Mouse (Mus musculus) embryonic facial prominence, embryonic 15.5 days (tissue): ENCODE data around the gene Nhp2. TPM values are rescaled to one million over a fixed set of nuclear protein-coding genes. Genes with fewer than 3 reads are reported as not detected.
A peak's percentile ranks its signal among the peaks of the same experiment; 100 is the strongest.

Experiments
- ATAC-seq: fragments of 200-750 bp; cut with Nextera tagmentation; 2 replicates; pipeline ENCODE4 v1.8.0; 2017; ENCODE audit warnings: low read depth, moderate TSS enrichment; ENCODE audit not compliant: insufficient number of reproducible peaks, low FRiP score, low TSS enrichment
- H3K27ac ChIP-seq: fragments of 300-500 bp; sonication (generic); replicated peaks from 2 replicates; pipeline ENCODE4 v1.5.1; 2015; ENCODE audit warnings: mild to moderate bottlenecking, inconsistent platforms
- H3K27me3 ChIP-seq: fragments of 300-500 bp; sonication (generic); 2 replicates; pipeline ENCODE4 v1.6.1; 2015; ENCODE audit warnings: inconsistent platforms
- H3K36me3 ChIP-seq: fragments of 300-500 bp; sonication (generic); 2 replicates; pipeline ENCODE4 v1.6.1; 2015; ENCODE audit warnings: mild to moderate bottlenecking, inconsistent platforms
- H3K4me1 ChIP-seq: fragments of 300-500 bp; sonication (generic); 2 replicates; pipeline ENCODE4 v1.6.1; 2015; ENCODE audit warnings: inconsistent platforms
- H3K4me2 ChIP-seq: fragments of 300-500 bp; sonication (generic); replicated peaks from 2 replicates; pipeline ENCODE4 v1.6.1; 2015; ENCODE audit warnings: mild to moderate bottlenecking, inconsistent platforms
- H3K4me3 ChIP-seq: fragments of 300-500 bp; sonication (generic); replicated peaks from 2 replicates; pipeline ENCODE4 v1.5.1; 2015; ENCODE audit warnings: mild to moderate bottlenecking, inconsistent platforms
- H3K9ac ChIP-seq: fragments of 300-500 bp; sonication (generic); 2 replicates; pipeline ENCODE4 v1.6.1; 2015; ENCODE audit warnings: inconsistent platforms
- H3K9me3 ChIP-seq: fragments of 300-500 bp; sonication (generic); replicated peaks from 2 replicates; pipeline ENCODE4 v1.6.1; 2016; ENCODE audit warnings: inconsistent platforms
- WGBS: fragments of 180-500 bp; shearing (Covaris S2); methylation state at CpG from one replicate; pipeline ENCODE4 v1.1.7; 2015; 5-methylcytosine and 5-hydroxymethylcytosine counted together
- polyA plus RNA-seq: library from polyadenylated mRNA; unstranded; fragments of >200 nt; fragmentation: Nextera tagmentation; extraction: Ambion mirVana; gene quantifications from 2 replicates; pipeline ENCODE4 v1.2.1, GENCODE M21; 2015

Gene Nhp2
- polyA plus RNA-seq, 1 experiment from 2014 or later: 147 TPM

DNA sequence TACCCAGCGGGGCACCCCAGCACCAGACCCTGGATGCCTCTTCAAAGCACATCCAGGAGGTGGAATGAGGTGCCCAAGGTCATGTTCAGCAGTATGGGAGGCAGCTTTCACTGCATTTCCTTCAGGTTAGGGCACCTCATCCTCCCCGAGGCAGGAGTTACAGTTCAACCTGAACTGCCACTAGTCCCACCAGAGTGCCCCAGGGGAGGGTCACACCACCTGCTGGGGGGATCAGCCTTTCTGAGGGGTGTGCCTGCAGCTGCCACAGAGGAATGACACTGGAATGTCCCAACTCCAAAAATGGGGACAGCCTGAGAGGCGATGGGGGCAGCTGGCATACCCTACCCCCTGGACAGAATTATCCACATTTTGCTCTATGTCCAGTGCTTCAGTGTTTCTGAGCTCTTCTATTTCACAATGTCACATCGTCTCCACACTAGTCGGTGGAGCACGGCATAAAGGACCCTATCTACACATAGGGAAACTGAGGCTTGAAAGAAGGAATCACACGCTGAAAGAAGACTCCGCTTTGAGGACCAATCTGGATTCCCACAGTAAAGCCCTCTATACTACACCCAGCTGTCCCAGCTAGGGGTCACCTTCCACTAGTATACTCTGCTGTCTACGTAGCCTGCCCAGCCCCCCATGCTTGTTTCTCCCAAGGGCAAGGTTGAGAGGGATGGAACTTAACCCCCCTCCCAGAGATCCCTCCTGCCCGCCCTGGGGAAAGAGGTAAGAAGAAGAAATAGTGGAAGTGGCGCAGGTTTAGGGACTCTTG is 29.8 kb downstream of the Nhp2 start:
- no peaks in the 10 kb centered on the region for H3K9me3 ChIP-seq
- peak overlapping the region; percentile 97 for H3K4me2 ChIP-seq
- 0 out of 2 replicates have a peak, but pooled peaks cover 13% of the 10 kb centered on the region for H3K36me3 ChIP-seq
- peak overlapping the region; percentile 83 for H3K27ac ChIP-seq
- peaks cover 50% of the 10 kb centered on the region for H3K4me1 ChIP-seq
- H3K9ac ChIP-seq: peak overlapping the region; percentile 62
- ATAC-seq: peak; percentile 37; the same call in 1 of the 2 replicates
- no peaks in the 10 kb centered on the region for H3K27me3 ChIP-seq
- 35% methylated on average over 11 of the region's 11 CpGs for WGBS
- H3K4me3 ChIP-seq: peak overlapping the region; percentile 70

DNA sequence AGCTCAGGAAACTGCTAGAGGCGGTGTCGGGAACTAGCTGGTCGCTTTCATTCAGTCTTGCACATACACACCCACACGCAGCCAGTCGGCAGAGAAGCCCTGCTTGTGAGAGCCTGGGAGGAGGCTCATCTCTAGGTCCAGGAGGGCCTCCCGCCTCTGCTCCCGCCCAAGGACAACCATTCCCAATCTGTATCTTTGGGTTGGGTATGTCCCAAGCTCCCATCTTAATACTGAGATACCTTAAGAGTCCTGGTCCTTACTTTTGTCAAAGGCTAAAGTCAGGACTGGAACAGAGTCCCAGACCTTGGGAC is 30.3 kb downstream of the Nhp2 start:
- WGBS: 4% methylated on average over 7 of the region's 7 CpGs
- H3K4me2 ChIP-seq: peak overlapping the region; percentile 97
- H3K9me3 ChIP-seq: no peaks in the 10 kb centered on the region
- peaks cover 50% of the 10 kb centered on the region for H3K4me1 ChIP-seq
- peak overlapping the region; percentile 83 for H3K27ac ChIP-seq
- ATAC-seq: no peak
- H3K27me3 ChIP-seq: no peaks in the 10 kb centered on the region
- H3K4me3 ChIP-seq: peak overlapping the region; percentile 70
- H3K36me3 ChIP-seq: 0 out of 2 replicates have a peak, but pooled peaks cover 8% of the 10 kb centered on the region
- H3K9ac ChIP-seq: peak overlapping the region; percentile 62

- Histone ChIP-seq H3K36me3 (0 out of 2 replicates have a peak, but pooled peaks cover 4% of the 10 kb centered on the region), H3K4me3 (peak overlapping the region; percentile 70), H3K4me1 (peaks cover 47% of the 10 kb centered on the region), H3K27me3 (no peaks in the 10 kb centered on the region), H3K4me2 (peak overlapping the region; percentile 97), H3K9ac (peak overlapping the region; percentile 62), H3K9me3 (no peaks in the 10 kb centered on the region), H3K27ac (peak overlapping the region; percentile 83)
- no peak for ATAC-seq
- under 1% methylated on average over 30 of the region's 30 CpGs for WGBS
These were observed 30.7 kb downstream of the Nhp2 start for GRCm38 (mm10) chr11:51650261-51650660.

- peak; percentile 72 for ATAC-seq
These were observed 31.4 kb downstream of the Nhp2 start, which contains the start of the genes N4bp3 and D930048N14Rik for GRCm38 (mm10) chr11:51650691-51651515. TSS of gene N4bp3 (minus strand) at chr11:51650842. TSS of gene D930048N14Rik (plus strand) at chr11:51650954.

DNA sequence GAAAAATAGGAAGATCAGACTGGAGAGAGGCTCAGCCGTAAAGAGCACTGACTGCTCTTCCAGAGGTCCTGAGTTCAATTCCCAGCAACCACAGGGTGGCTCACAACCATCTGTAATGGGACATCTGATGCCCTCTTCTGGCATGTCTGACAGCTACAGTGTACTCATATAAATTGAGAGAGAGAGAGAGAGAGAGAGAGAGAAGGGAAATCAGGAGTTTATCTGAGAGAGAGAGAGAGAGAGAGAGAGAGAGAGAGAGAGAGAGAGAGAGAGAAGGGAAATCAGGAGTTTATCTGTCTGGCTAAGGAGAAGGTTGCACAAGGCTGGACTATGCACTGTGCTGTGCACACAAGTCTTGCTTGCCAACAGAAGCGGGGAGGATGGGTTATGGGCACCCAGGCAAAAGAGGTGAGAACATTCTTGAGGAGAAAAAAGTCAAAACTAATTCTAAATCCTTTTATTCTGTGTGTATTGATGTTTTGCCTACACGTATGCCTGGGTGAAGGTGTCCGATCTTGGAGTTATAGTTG is 33.4 kb downstream of the Nhp2 start:
- ATAC-seq: no peak
- Histone ChIP-seq H3K9ac (no peak overlapping the region), H3K27ac (no peak overlapping the region), H3K4me1 (peaks cover 42% of the 10 kb centered on the region), H3K27me3 (no peaks in the 10 kb centered on the region), H3K36me3 (no peaks in the 10 kb centered on the region), H3K9me3 (no peaks in the 10 kb centered on the region), H3K4me3 (no peak overlapping the region), H3K4me2 (no peak overlapping the region)
- WGBS: 87% methylated on average over 4 of the region's 4 CpGs

More at GRCm38 (mm10) chr11:51650691-51651515, 31.4 kb downstream of the Nhp2 start, which contains the start of the genes N4bp3 and D930048N14Rik:
- 1% methylated on average over 70 of the region's 70 CpGs for WGBS
- H3K4me3 ChIP-seq: peak within 1 kb of the TSS; percentile 70
- peaks cover 42% of the 10 kb centered on the region for H3K4me1 ChIP-seq
- no peaks in the 10 kb centered on the region for H3K9me3 ChIP-seq
- H3K9ac ChIP-seq: peak within 1 kb of the TSS; percentile 62
- H3K4me2 ChIP-seq: peak within 1 kb of the TSS; percentile 97
- H3K36me3 ChIP-seq: no peaks in the 10 kb centered on the region
- H3K27ac ChIP-seq: peak within 1 kb of the TSS; percentile 83
- H3K27me3 ChIP-seq: no peaks in the 10 kb centered on the region

- WGBS: 85% methylated on average over 6 of the region's 6 CpGs
These were observed 34.2 kb downstream of the Nhp2 start for GRCm38 (mm10) chr11:51653736-51654135.

DNA sequence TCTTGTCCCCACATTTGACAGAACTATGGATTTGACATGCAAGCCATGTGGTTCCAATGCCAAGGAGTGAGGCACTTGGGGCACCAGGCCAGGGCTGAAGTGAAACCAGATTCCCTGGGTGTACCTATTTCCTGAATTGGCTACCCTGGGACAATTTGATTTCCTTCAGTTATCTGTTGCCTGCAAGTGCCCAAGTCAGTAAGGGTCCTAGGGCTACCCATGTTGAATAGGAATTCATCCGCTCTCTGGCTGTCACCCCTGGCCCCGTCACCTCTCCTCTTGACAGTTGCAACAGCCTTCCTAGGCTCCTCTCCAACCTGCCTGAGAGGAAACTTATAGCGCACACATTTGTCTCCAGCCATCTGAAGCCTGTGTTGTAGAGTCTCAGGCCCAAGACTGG is 35.4 kb downstream of the Nhp2 start:
- 82% methylated on average over 3 of the region's 3 CpGs for WGBS
- Histone ChIP-seq H3K27me3 (no peaks in the 10 kb centered on the region), H3K9me3 (no peaks in the 10 kb centered on the region), H3K36me3 (no peaks in the 10 kb centered on the region), H3K4me3 (no peak overlapping the region), H3K4me1 (peaks cover 38% of the 10 kb centered on the region), H3K27ac (no peak overlapping the region), H3K9ac (no peak overlapping the region), H3K4me2 (no peak overlapping the region)
- no peak for ATAC-seq

More at GRCm38 (mm10) chr11:51653736-51654135, 34.2 kb downstream of the Nhp2 start:
- Histone ChIP-seq H3K4me2 (no peak overlapping the region), H3K9me3 (no peaks in the 10 kb centered on the region), H3K9ac (no peak overlapping the region), H3K36me3 (no peaks in the 10 kb centered on the region), H3K4me1 (peaks cover 42% of the 10 kb centered on the region), H3K27me3 (no peaks in the 10 kb centered on the region), H3K4me3 (no peak overlapping the region), H3K27ac (no peak overlapping the region)
- ATAC-seq: no peak

GRCm38 (mm10) chr11:51656798-51657521 is 37.4 kb downstream of the Nhp2 start:
- H3K4me1 ChIP-seq: peaks cover 33% of the 10 kb centered on the region
- no peaks in the 10 kb centered on the region for H3K9me3 ChIP-seq
- H3K36me3 ChIP-seq: no peaks in the 10 kb centered on the region
- no peak overlapping the region for H3K4me2 ChIP-seq
- H3K27me3 ChIP-seq: no peaks in the 10 kb centered on the region
- no peak for ATAC-seq
- H3K4me3 ChIP-seq: no peak overlapping the region
- H3K27ac ChIP-seq: no peak overlapping the region
- 61% methylated on average over 10 of the region's 10 CpGs for WGBS
- H3K9ac ChIP-seq: no peak overlapping the region

DNA sequence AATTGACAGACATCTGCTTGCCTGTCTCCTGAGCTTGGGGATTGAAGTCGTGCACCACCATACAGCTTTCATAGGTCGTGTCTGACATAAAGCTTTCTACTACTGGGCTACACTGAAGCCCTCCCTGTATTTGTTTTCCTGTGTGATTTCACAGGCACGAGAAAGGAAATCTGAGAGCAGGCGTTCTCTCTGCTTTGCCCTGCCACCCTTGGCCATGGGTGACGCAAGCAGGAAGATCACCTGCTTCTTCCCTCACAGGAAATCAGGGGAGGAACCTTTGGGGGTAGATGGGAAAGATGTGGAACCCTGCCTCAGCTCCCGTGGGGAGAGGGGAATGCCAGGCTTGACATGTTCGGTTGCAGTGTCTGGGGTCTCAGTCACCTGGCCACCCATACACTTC is 38.8 kb downstream of the Nhp2 start:
- Histone ChIP-seq H3K27ac (peak overlapping the region; percentile 58), H3K4me3 (no peak overlapping the region), H3K4me2 (0 out of 2 replicates have a peak overlapping the region, but pooled peaks have one; percentile 8), H3K4me1 (peaks cover 33% of the 10 kb centered on the region), H3K9ac (no peak overlapping the region), H3K36me3 (no peaks in the 10 kb centered on the region), H3K27me3 (no peaks in the 10 kb centered on the region), H3K9me3 (no peaks in the 10 kb centered on the region)
- no peak for ATAC-seq
- 32% methylated on average over 7 of the region's 7 CpGs for WGBS

GRCm38 (mm10) chr11:51658705-51659104 is 39.2 kb downstream of the Nhp2 start:
- H3K4me2 ChIP-seq: 0 out of 2 replicates have a peak overlapping the region, but pooled peaks have one; percentile 8
- WGBS: 15% methylated on average over 6 of the region's 6 CpGs
- H3K27ac ChIP-seq: peak overlapping the region; percentile 72
- no peaks in the 10 kb centered on the region for H3K27me3 ChIP-seq
- no peaks in the 10 kb centered on the region for H3K9me3 ChIP-seq
- no peak overlapping the region for H3K4me3 ChIP-seq
- H3K36me3 ChIP-seq: no peaks in the 10 kb centered on the region
- no peak overlapping the region for H3K9ac ChIP-seq
- H3K4me1 ChIP-seq: peaks cover 33% of the 10 kb centered on the region
- ATAC-seq: peak; percentile 80
